Mouse (Mus musculus) E14TG2a.4 (cell line): ENCODE data around the gene Irak2.

ENCODE experiments used
- CTCF ChIP-seq: conservative IDR thresholded peaks from 2 replicates; pipeline ENCODE4 v1.5.1; 2014; ENCODE audit warnings: low read length
- POU5F1 ChIP-seq: IDR thresholded peaks from 2 replicates; pipeline ENCODE4 v1.6.1; 2014; ENCODE audit warnings: low read length, borderline replicate concordance

- TF ChIP-seq CTCF (no peak), POU5F1 (no peak)
Observed at GRCm38 (mm10) chr6:113605224-113605545, 33.1 kb upstream of the Irak2 start.
